Mouse (Mus musculus) embryonic facial prominence, embryonic 10.5 days (tissue): ENCODE results near the gene Vpreb2. TPM values are rescaled to one million over a fixed set of nuclear protein-coding genes. Genes with fewer than 3 reads are reported as not detected.
"Not testable (repeated sequence)": the region's sequence is repeated elsewhere in the genome, so short reads cannot be mapped to it uniquely, and the experiment has no call there.

ENCODE experiments used
- DNase-seq: peaks from one replicate; pipeline ENCODE4 v3.0.0-alpha.2; 2017; ENCODE audit warnings: low spot score
- H3K27ac ChIP-seq: fragments of 300-500 bp; sonication (generic); replicated peaks from 2 replicates; pipeline ENCODE4 v1.5.1; 2016; ENCODE audit warnings: mild to moderate bottlenecking
- H3K27me3 ChIP-seq: fragments of 300-500 bp; sonication (generic); replicated peaks from 2 replicates; pipeline ENCODE4 v1.6.1; 2016; ENCODE audit warnings: low read depth, mild to moderate bottlenecking; ENCODE audit not compliant: poor library complexity, severe bottlenecking
- H3K36me3 ChIP-seq: fragments of 300-500 bp; sonication (generic); replicated peaks from 2 replicates; pipeline ENCODE4 v1.6.1; 2016; ENCODE audit warnings: mild to moderate bottlenecking, moderate library complexity
- H3K4me1 ChIP-seq: fragments of 300-500 bp; sonication (generic); 2 replicates; pipeline ENCODE4 v1.6.1; 2016
- H3K4me3 ChIP-seq: fragments of 300-500 bp; sonication (generic); 2 replicates; pipeline ENCODE4 v1.5.1; 2016; ENCODE audit warnings: mild to moderate bottlenecking, moderate library complexity
- H3K9me3 ChIP-seq: fragments of 300-500 bp; sonication (generic); 2 replicates; pipeline ENCODE4 v1.6.1; 2016; ENCODE audit warnings: mild to moderate bottlenecking
- WGBS: fragments of 180-500 bp; shearing (Covaris S2); methylation state at CpG from one replicate; pipeline ENCODE4 v1.1.7; 2016; 5-methylcytosine and 5-hydroxymethylcytosine counted together
- polyA plus RNA-seq: library from polyadenylated mRNA; unstranded; fragments of >200 nt; fragmentation: Nextera tagmentation; extraction: Ambion mirVana; gene quantifications from 2 replicates; pipeline ENCODE4 v1.2.1, GENCODE M21; 2016

The Vpreb2 gene
- polyA plus RNA-seq, 1 experiment from 2014 or later, result not detected

DNA sequence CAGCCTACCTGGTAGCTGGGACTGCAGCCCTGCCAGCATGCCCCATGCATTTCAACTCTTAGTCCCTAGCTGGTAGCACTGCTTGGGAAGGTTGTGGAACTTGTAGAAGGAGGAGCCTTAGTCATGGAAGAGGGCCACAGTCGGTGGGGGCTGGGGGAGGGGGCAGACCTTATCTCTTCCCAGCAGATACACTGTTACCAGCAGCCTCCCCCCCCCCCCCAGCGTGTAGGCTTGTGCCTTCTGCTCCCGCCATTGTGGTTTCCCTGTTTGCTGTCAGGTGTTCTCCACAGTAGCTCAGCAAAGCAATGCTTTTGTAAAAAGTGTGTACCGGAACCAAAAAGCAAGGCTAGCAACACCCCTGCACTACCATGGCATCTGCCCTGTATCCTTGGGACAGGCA, 28.6 kb upstream of the Vpreb2 start:
- 92% methylated on average over 4 of the region's 4 CpGs for WGBS
- H3K4me1 ChIP-seq, result peaks cover 16% of the 10 kb centered on the region
- H3K4me3 ChIP-seq, result no peak overlapping the region
- DNase-seq, result no peak
- no peaks in the 10 kb centered on the region for H3K27me3 ChIP-seq
- H3K36me3 ChIP-seq, result no peaks in the 10 kb centered on the region
- H3K9me3 ChIP-seq, result no peaks in the 10 kb centered on the region
- H3K27ac ChIP-seq, result no peak overlapping the region

GRCm38 (mm10) chr16:17956052-17956638, 24.1 kb upstream of the Vpreb2 start:
- not testable (repeated sequence) for H3K36me3 ChIP-seq, H3K27ac ChIP-seq, DNase-seq, H3K9me3 ChIP-seq, H3K4me1 ChIP-seq, H3K27me3 ChIP-seq, H3K4me3 ChIP-seq
- WGBS, result 94% methylated on average over 17 of the region's 17 CpGs

DNA sequence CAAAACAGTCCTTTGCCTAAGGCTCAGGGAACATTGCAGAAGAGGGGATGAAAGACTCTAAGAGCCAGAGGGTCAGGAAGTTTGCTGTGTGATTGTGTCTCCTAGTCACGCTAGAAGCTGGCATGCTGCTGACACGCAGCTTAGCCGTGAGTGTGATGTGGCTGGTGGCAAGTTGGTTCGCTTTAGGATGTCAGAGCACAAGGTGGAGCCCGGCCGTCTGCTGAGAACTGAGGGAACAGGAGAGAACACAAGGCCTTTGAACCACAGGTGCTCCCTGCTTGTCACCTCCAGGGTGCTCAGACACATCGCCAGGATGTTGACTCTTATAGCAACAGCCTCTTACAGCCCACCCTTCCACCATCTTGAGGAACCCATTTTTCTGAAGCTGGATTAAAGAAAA, 18.1 kb upstream of the Vpreb2 start:
- no peak for DNase-seq
- WGBS, result 79% methylated on average over 7 of the region's 7 CpGs
- no peaks in the 10 kb centered on the region for H3K36me3 ChIP-seq

GRCm38 (mm10) chr16:17971853-17972252, 8.4 kb upstream of the Vpreb2 start:
- no peak overlapping the region for H3K4me3 ChIP-seq
- 76% methylated on average over 5 of the region's 5 CpGs for WGBS
- no peak for DNase-seq
- no peaks in the 10 kb centered on the region for H3K9me3 ChIP-seq
- H3K4me1 ChIP-seq, result no peaks in the 10 kb centered on the region
- H3K27ac ChIP-seq, result no peak overlapping the region
- no peaks in the 10 kb centered on the region for H3K27me3 ChIP-seq
- no peaks in the 10 kb centered on the region for H3K36me3 ChIP-seq

More for the DNA sequence above, 18.1 kb upstream of the Vpreb2 start:
- H3K4me1 ChIP-seq, result no peaks in the 10 kb centered on the region
- no peak overlapping the region for H3K27ac ChIP-seq
- H3K9me3 ChIP-seq, result peaks cover 2% of the 10 kb centered on the region; the same call in 1 of the 2 replicates
- no peak overlapping the region for H3K4me3 ChIP-seq
- no peaks in the 10 kb centered on the region for H3K27me3 ChIP-seq

GRCm38 (mm10) chr16:17977840-17978239, 2.4 kb upstream of the Vpreb2 start:
- H3K4me3 ChIP-seq, H3K4me1 ChIP-seq, H3K27me3 ChIP-seq, DNase-seq, H3K27ac ChIP-seq, H3K36me3 ChIP-seq, H3K9me3 ChIP-seq: not testable (repeated sequence)
- WGBS, result 70% methylated on average over 7 of the region's 7 CpGs

DNA sequence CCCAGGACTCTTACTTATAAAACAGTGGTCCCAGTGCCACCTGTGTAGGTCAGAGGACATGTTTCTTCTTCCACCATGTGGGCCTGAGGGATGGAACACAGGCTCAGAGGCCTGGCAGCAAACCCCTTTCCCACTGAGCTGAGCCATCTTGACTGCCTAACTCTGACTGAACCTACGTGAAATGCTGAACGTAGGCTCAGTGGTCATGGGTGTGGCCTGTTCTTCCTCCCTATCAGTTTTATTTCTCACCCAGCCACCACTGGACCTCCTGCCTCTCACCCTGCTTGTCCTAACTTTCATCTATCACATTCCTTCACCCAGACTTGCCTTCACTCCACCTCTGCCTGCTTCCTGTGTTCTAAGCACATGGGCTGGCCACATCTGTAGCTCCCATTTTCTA, 3.0 kb downstream of the Vpreb2 start:
- H3K4me1 ChIP-seq, result peaks cover 3% of the 10 kb centered on the region; the same call in 1 of the 2 replicates
- no peaks in the 10 kb centered on the region for H3K9me3 ChIP-seq
- peaks cover 5% of the 10 kb centered on the region; the same call in 1 of the 2 replicates for H3K27me3 ChIP-seq
- H3K27ac ChIP-seq, result no peak overlapping the region
- no peak overlapping the region for H3K4me3 ChIP-seq
- no peaks in the 10 kb centered on the region for H3K36me3 ChIP-seq
- DNase-seq, result no peak
- WGBS, result 94% methylated on average over 2 of the region's 2 CpGs

DNA sequence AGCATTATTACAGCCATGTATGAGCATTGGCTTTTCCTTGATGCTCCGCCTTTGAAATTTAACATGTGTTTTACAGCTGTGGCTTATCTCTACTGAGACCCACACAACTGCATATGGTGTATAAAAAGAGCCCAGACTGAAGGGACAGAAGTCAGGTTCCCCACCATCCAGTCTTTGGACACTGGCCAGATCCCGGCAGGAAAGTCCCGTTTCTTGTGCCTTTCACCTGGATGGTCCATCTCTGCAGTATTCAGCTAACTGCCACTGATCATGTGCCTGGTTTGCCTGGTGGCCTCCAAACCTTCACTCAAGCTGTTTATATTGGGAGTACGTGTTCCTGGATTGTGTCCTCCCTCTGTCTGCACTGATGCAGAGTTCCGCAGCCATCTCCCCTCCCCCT, 4.0 kb downstream of the Vpreb2 start:
- no peak overlapping the region for H3K27ac ChIP-seq
- no peak for DNase-seq
- 0 out of 2 replicates have a peak, but pooled peaks cover 2% of the 10 kb centered on the region for H3K9me3 ChIP-seq
- H3K4me3 ChIP-seq, result no peak overlapping the region
- WGBS, result 74% methylated on average over 5 of the region's 5 CpGs
- no peaks in the 10 kb centered on the region for H3K36me3 ChIP-seq
- H3K4me1 ChIP-seq, result peaks cover 3% of the 10 kb centered on the region; the same call in 1 of the 2 replicates
- H3K27me3 ChIP-seq, result peaks cover 5% of the 10 kb centered on the region; the same call in 1 of the 2 replicates

DNA sequence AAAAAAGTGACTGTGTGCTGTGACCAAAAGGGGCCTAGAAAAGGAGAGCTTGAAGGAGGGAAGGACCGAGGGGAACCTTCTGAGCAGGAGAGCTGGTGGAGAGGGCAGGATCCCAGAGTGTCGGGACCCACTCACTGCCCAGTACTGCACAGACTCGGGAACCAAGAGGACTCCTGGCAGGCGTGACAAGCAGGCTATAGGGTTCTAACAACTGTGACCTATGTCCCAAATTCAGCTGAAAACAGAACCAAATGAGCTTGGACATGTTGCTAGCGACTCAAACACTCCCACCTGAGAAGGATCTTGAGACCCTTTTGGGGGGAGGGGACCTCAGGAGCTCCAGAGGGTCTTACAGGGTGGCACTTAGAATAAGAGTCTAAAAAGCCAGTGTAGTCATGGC, 4.8 kb downstream of the Vpreb2 start:
- Histone ChIP-seq H3K4me3 (no peak overlapping the region), H3K9me3 (peaks cover 11% of the 10 kb centered on the region; the same call in 1 of the 2 replicates), H3K27me3 (peaks cover 5% of the 10 kb centered on the region; the same call in 1 of the 2 replicates), H3K27ac (no peak overlapping the region), H3K4me1 (peaks cover 2% of the 10 kb centered on the region; the same call in 1 of the 2 replicates), H3K36me3 (no peaks in the 10 kb centered on the region)
- 70% methylated on average over 5 of the region's 5 CpGs for WGBS
- no peak for DNase-seq

- Histone ChIP-seq H3K27ac (no peak overlapping the region), H3K27me3 (peaks cover 5% of the 10 kb centered on the region; the same call in 1 of the 2 replicates), H3K9me3 (peaks cover 20% of the 10 kb centered on the region), H3K4me3 (no peak overlapping the region), H3K4me1 (no peaks in the 10 kb centered on the region; the same call in 1 of the 2 replicates), H3K36me3 (no peaks in the 10 kb centered on the region)
- peak; percentile 59 for DNase-seq
- 60% methylated on average over 10 of the region's 10 CpGs for WGBS
These were observed 6.4 kb downstream of the Vpreb2 start for GRCm38 (mm10) chr16:17986456-17987132.

DNA sequence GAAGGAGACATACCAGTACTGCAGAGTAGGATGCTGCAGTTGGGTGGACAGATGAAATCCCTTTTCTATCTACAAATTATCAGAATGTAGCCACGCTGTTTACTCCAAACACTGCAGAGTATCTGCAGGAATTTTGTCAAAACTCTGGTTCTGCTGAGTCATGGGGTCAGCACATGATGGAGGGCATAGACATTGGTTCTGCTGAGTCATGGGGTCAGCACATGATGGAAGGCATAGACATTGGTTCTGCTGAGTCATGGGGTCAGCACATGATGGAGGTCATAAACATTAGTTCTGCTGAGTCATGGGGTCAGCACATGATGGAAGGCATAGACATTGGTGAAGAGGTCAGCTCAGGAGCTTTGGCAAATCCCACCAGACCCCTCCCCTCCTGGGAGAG, 7.5 kb downstream of the Vpreb2 start:
- Histone ChIP-seq H3K27me3 (peaks cover 5% of the 10 kb centered on the region; the same call in 1 of the 2 replicates), H3K4me1 (no peaks in the 10 kb centered on the region; the same call in 1 of the 2 replicates), H3K4me3 (no peak overlapping the region), H3K9me3 (peaks cover 31% of the 10 kb centered on the region), H3K36me3 (no peaks in the 10 kb centered on the region), H3K27ac (no peak overlapping the region)
- WGBS, result 85% methylated on average over 1 of the region's 1 CpGs
- no peak for DNase-seq

- WGBS, result 96% methylated on average over 16 of the region's 16 CpGs
- H3K9me3 ChIP-seq, result peaks cover 40% of the 10 kb centered on the region
- not testable (repeated sequence) for H3K4me1 ChIP-seq, H3K4me3 ChIP-seq, H3K27me3 ChIP-seq, DNase-seq, H3K36me3 ChIP-seq, H3K27ac ChIP-seq
These were observed 12.1 kb downstream of the Vpreb2 start for GRCm38 (mm10) chr16:17992321-17992720.

DNA sequence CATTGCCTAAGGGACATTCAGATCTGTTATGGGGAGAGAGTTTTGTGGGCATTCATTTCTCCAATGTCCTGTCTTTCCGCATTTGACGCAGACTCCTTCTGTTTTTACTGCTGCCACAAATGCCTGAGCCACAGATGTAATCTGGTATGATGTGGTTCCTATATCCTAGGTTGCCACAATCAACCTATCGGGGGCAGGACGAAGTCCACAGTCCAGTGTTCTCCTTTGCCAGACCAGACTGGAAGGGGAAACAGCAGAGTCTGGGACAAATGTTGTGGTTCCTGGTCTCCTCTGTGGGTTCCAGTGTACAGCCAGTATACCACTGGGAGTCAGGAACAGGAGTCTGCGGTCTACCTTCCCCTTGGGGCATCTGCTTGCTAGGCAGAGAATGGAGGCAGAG, 19.4 kb downstream of the Vpreb2 start:
- Histone ChIP-seq H3K4me1 (no peaks in the 10 kb centered on the region), H3K36me3 (no peaks in the 10 kb centered on the region), H3K27ac (no peak overlapping the region), H3K9me3 (0 out of 2 replicates have a peak, but pooled peaks cover 4% of the 10 kb centered on the region), H3K27me3 (no peaks in the 10 kb centered on the region), H3K4me3 (no peak overlapping the region)
- DNase-seq, result no peak
- 97% methylated on average over 5 of the region's 5 CpGs for WGBS

DNA sequence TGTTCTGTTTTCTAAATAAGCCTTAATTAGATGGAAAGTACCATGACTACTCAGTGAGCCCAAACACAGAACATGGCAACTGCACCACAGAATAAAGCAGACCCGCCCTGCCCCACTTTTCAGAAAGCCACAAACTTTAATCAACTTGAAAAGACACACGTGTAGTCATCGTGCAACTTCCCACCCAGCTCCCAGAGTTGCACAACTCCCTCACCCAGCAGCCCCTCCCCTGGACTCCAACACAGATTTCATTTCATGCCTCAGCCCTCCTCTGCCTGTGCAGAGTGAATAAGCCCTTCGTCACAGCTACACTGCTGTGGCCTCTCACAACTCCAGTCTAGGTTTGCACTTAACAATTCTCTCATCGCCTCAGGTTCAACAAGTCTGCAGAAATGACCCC, 24.4 kb downstream of the Vpreb2 start:
- no peaks in the 10 kb centered on the region for H3K27me3 ChIP-seq
- H3K27ac ChIP-seq, result no peak overlapping the region
- no peaks in the 10 kb centered on the region for H3K4me1 ChIP-seq
- DNase-seq, result no peak
- H3K36me3 ChIP-seq, result no peaks in the 10 kb centered on the region
- WGBS, result 84% methylated on average over 5 of the region's 5 CpGs
- no peaks in the 10 kb centered on the region for H3K9me3 ChIP-seq
- H3K4me3 ChIP-seq, result no peak overlapping the region
